Mouse (Mus musculus) left cerebral cortex, adult 2 months (tissue): ENCODE results near the gene Fras1. TPM values are rescaled to one million over a fixed set of nuclear protein-coding genes. Genes with fewer than 3 reads are reported as not detected.

ENCODE experiments used
- DNase-seq, 2 experiments: peaks; one replicate each; pipeline ENCODE4 v3.0.0; 2021 to 2022; ENCODE audit warnings: low spot score in 2 of 2, mixed read lengths in 1 of 2; ENCODE audit errors: extremely low spot score in 1 of 2
- H3K27ac ChIP-seq: fragments of 200-600 bp; 2 replicates; pipeline ENCODE4 v1.8.1; 2022
- H3K4me3 ChIP-seq: fragments of 200-600 bp; 2 replicates; pipeline ENCODE4 v1.8.1; 2022
- CTCF ChIP-seq: fragments of 200-600 bp; IDR thresholded peaks from 2 replicates; pipeline ENCODE4 v1.8.1; 2022; ENCODE audit warnings: antibody characterized with exemption, mild to moderate bottlenecking, moderate library complexity
- intact Hi-C: fragments of 180-260 bp; cut with DNase I; formaldehyde crosslinking; loops from one replicate; pipeline ENCODE4 v1.15.1; 2025
- total RNA-seq, 2 experiments: library from RNA; stranded (reverse); gene quantifications; 2 replicates each; pipeline ENCODE4 v1.2.3; 2021

Fras1 gene
- total RNA-seq, 2 experiments from 2014 or later = 23.0 to 25.2 TPM

GRCm38 (mm10) chr5:96717690-96718089 lies 343.9 kb downstream of the Fras1 start:
- no peak for TF ChIP-seq CTCF
- H3K27ac ChIP-seq = no peak overlapping the region
- no peak overlapping the region for H3K4me3 ChIP-seq
- intact Hi-C loops = no loop called here
- DNase-seq = no peak

DNA sequence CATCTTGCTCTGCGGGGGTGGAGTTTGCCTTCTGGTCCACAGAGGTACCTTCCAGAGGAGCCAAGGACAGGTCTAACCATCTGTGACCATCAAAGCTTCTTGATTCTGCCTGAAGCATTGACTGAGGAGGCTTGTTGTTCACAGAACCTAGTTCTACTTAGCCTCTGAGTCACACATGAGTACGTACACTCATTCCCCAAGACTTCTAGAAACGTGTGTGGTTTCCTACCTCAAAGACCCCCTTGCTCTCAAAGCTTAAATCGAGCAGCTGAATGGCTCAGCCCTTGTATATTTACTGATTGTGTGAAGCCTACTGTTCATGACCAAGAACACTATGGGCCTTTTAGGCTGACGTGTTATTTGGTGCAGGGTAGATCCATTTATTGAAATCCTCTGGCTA lies 344.8 kb downstream of the Fras1 start:
- no peak for TF ChIP-seq CTCF
- no peak overlapping the region for H3K4me3 ChIP-seq
- H3K27ac ChIP-seq = no peak overlapping the region
- intact Hi-C loops = no loop called here
- DNase-seq = no peak

GRCm38 (mm10) chr5:96719221-96719620 lies 345.5 kb downstream of the Fras1 start:
- no peak for TF ChIP-seq CTCF
- intact Hi-C loops = no loop called here
- Histone ChIP-seq H3K4me3 (no peak overlapping the region), H3K27ac (no peak overlapping the region)
- DNase-seq = no peak

DNA sequence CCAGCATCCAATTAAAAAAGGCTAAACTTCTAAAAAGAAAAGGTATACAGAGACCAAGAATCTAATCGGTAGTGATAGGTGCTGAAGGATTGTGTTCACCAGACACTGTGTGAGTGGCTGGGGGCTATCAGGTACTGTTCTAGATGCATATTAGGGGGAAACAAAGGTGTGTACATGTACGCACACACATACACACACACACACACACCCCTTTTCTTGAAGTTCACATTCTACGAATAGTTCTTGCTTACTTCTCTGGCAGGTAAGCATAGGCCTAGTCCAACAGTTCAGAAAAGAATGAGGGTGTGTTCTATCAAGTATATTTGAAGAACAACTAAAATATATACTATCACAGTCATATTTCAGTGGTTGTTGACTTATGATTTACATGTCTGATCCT lies 348.9 kb downstream of the Fras1 start:
- TF ChIP-seq CTCF = no peak

DNA sequence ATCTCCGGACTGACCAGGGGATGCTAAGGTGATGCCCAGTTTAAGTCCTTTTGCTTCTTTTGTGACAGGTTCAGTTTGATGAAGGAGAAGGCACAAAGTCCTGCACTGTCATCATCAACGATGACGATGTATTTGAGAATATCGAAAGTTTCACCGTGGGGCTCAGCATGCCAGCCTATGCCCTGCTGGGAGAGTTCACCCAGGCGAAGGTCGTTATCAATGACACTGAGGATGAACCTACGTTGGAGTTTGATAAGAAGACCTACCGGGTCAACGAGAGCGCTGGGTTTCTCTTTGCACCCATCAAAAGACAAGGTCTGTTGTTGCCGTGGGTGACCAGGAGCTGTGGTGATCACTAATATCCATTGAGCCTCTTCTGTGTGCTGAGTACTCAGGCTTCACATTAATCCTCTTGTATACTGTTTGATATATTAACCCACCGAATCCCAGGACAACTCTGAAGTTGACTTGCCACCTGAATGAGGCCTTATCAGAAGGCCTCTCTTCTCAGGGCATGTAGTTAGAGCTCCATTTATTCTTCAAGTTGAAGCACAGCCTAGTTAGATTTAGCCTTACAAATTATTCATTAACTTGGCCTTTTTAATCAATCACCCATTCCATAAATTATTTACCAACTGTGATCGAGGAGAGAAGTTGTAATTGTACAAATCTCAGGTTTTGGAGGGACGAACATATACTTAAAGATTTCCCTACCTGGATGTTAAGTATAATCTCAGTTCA lies 365.6 kb downstream of the Fras1 start:
- DNase-seq = no peak
- Histone ChIP-seq H3K4me3 (no peak overlapping the region), H3K27ac (no peak overlapping the region)
- intact Hi-C loops = no loop called here
- TF ChIP-seq CTCF = no peak

More for the DNA sequence above, 348.9 kb downstream of the Fras1 start:
- no peak overlapping the region for H3K27ac ChIP-seq
- intact Hi-C loops = no loop called here
- no peak for DNase-seq
- H3K4me3 ChIP-seq = no peak overlapping the region

GRCm38 (mm10) chr5:96747195-96747984 lies 373.6 kb downstream of the Fras1 start:
- no peak for DNase-seq
- no peak overlapping the region for H3K4me3 ChIP-seq
- intact Hi-C loops = no loop called here
- H3K27ac ChIP-seq = no peak overlapping the region
- no peak for TF ChIP-seq CTCF

- H3K4me3 ChIP-seq = no peak overlapping the region
Observed at GRCm38 (mm10) chr5:96757615-96758014, 383.9 kb downstream of the Fras1 start.

DNA sequence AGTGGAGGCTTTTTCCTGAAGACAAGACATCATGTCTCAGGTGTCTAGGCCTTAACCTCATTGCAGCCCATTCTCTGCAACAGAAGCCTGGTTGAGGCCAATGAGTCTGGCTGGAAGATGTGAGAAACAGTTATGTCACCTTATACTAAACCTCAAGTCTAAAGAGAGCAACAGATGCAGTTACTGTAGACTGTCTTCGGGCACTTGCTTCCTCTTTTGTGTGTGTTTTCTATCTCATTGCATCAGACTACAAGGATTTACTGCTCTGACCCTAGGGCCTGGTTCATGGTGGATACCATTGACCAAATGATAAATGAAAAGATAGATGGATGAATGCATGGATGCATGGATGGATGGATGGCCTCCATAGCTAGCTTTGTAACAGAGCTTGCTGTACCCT lies 388.3 kb downstream of the Fras1 start:
- DNase-seq = no peak
- no peak overlapping the region for H3K27ac ChIP-seq
- H3K4me3 ChIP-seq = no peak overlapping the region
- intact Hi-C loops = no loop called here
- no peak for TF ChIP-seq CTCF

More at GRCm38 (mm10) chr5:96757615-96758014, 383.9 kb downstream of the Fras1 start:
- no peak for DNase-seq
- H3K27ac ChIP-seq = no peak overlapping the region
- TF ChIP-seq CTCF = no peak
- intact Hi-C loops = loop anchor here (2.0 kb wide), 1 partner anchor 21 kb away; no protein-coding TSS in a partner anchor

DNA sequence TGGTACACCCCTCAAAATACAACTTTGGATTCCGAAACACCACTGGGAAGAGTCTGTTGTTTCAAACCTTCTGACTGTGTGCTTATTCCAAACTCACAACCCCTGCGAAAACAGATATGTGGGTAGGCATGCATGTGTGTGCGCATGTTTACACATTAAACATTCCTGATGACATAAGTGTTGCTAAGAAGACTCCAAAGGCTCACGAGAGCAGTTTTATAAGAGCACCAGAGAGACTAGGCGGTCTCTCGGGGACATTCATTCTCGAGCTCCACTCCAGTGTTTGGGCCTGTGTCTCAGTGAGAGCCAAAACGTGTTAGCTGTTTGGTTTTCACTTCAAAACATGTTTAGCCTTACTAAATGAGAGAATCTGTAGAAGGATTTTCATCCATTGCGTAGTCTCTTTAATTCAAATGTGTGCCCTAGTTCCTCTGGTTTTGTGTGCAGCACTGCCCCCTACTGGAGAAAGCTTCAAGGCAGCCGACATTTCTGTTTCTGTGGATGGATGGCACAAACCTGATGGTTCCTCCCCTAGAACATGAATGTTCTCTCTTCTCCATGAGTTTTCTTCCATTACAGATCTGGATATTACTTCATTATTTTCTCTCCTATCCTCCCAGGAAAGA lies 395.2 kb downstream of the Fras1 start:
- no peak overlapping the region for H3K4me3 ChIP-seq
- peak; percentile 93 for TF ChIP-seq CTCF
- DNase-seq = peak; percentile 68 to 80
- intact Hi-C loops = loop anchor here (1.0 to 2.0 kb wide), 2 partner anchors 434 to 502 kb away; no protein-coding TSS in a partner anchor
- no peak overlapping the region for H3K27ac ChIP-seq

DNA sequence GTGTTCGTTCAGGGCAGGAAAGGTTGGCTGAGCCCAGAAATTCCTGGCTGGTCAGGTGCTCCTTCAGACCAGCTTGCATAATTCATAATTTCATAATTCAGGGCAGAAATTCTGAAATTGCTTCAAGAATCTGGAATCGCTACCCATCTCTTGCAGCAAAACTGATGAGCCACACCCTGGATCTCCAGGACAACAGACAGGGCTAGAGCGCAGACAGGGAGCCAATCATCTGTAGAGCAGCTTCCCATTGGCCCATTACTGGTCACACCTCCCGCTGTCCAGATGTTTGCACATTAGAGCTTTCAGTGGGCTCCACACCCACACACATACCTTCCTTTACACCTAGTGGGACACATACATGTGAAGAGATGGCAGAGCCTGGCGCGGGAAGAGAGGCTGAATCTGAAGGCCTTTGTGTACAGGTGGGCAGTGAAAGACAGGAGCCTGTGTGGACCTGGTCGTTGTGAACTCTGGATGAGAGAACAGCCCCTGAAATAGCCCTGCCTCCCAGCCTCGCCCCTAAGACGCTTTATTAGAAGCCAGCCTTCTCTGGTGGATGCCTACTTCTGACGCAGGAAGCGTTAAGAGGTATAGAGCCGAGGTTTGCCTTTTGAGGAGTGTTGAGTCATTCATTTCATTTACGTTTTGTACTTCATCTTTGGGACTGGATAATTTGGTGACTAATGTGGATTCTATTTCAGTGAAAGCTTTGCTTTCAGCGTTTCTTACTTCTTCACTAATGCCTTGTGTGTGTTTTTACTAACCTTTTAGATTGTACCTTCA lies 409.9 kb downstream of the Fras1 start:
- DNase-seq = no peak
- no peak overlapping the region for H3K27ac ChIP-seq
- no peak overlapping the region for H3K4me3 ChIP-seq
- intact Hi-C loops = no loop called here
- no peak for TF ChIP-seq CTCF

GRCm38 (mm10) chr5:96785096-96785495 lies 411.3 kb downstream of the Fras1 start:
- intact Hi-C loops = no loop called here
- H3K27ac ChIP-seq = no peak overlapping the region
- DNase-seq = no peak
- no peak for TF ChIP-seq CTCF
- no peak overlapping the region for H3K4me3 ChIP-seq
